Mouse (Mus musculus) E14TG2a.4 (cell line): ENCODE data around the gene Myo1d.

Experiments used
- CTCF ChIP-seq: conservative IDR thresholded peaks from 2 replicates; pipeline ENCODE4 v1.5.1; 2014; ENCODE audit warnings: low read length
- POU5F1 ChIP-seq: IDR thresholded peaks from 2 replicates; pipeline ENCODE4 v1.6.1; 2014; ENCODE audit warnings: low read length, borderline replicate concordance

DNA sequence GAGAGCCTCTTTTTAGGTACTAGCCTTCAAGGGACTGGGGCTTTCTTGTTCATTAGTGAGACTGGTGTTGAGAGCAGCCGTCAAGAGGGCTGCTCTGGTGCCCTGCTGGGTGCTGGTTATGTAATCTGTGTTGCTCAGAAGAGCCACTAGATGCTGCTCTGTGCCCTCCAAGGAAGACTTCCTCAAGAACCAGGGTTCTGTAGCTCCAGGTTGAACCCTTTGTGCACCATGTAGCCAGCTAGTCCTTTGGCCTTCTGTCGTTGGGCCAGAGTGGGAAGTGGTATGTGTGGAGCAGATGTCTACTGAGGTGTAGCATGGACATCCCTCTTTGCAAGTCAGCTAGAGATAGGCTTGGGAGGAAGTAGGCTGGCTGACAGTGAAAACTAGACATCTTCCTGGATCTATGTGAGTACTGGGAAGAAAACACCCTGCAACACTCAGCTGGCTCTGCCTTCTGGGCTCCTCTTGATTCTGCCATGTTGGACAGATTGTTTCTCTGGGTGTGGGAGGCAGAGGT lies 305.6 kb downstream of the Myo1d start:
- TF ChIP-seq CTCF (no peak), POU5F1 (no peak)
